Mouse (Mus musculus) small intestine, adult 2 months (tissue): ENCODE measurements around the gene Pitpnm3.

ENCODE experiments used
- CTCF ChIP-seq: fragments of 200-500 bp; IDR thresholded peaks from 2 replicates; pipeline ENCODE4 v1.5.1; 2012; ENCODE audit warnings: low read depth, mild to moderate bottlenecking, control low read depth, inconsistent platforms, low read length, moderate library complexity, mixed read lengths; ENCODE audit not compliant: insufficient replicate concordance, insufficient read length; ENCODE audit errors: extremely low read depth
- POLR2A ChIP-seq: fragments of 200-500 bp; IDR thresholded peaks from 2 replicates; pipeline ENCODE4 v1.6.1; 2012; ENCODE audit warnings: low read depth, mild to moderate bottlenecking, control low read depth, inconsistent platforms, low read length, moderate library complexity

- TF ChIP-seq POLR2A (no peak), CTCF (no peak)
Observed at GRCm38 (mm10) chr11:72048730-72049129, 86.8 kb downstream of the Pitpnm3 start.
